Mouse (Mus musculus) forebrain, embryonic 12.5 days (tissue): ENCODE results near the gene Thtpa. TPM values are rescaled to one million over a fixed set of nuclear protein-coding genes. Genes with fewer than 3 reads are reported as not detected.
A peak's percentile ranks its signal among the peaks of the same experiment; 100 is the strongest.

ENCODE experiments used
- ATAC-seq: fragments of 200-750 bp; cut with Nextera tagmentation; 2 replicates; pipeline ENCODE4 v1.8.0; 2017; ENCODE audit warnings: moderate TSS enrichment; ENCODE audit not compliant: low FRiP score
- H3K27ac ChIP-seq: fragments of 300-500 bp; sonication (generic); 2 replicates; pipeline ENCODE4 v1.5.1; 2016; ENCODE audit warnings: mild to moderate bottlenecking
- H3K27me3 ChIP-seq: fragments of 300-500 bp; sonication (generic); 2 replicates; pipeline ENCODE4 v1.6.1; 2016; ENCODE audit warnings: mild to moderate bottlenecking
- H3K36me3 ChIP-seq: fragments of 300-500 bp; sonication (generic); replicated peaks from 2 replicates; pipeline ENCODE4 v1.6.1; 2016; ENCODE audit warnings: mild to moderate bottlenecking
- H3K4me1 ChIP-seq: fragments of 300-500 bp; sonication (generic); 2 replicates; pipeline ENCODE4 v1.6.1; 2016
- H3K4me2 ChIP-seq: fragments of 300-500 bp; sonication (generic); 2 replicates; pipeline ENCODE4 v1.6.1; 2016; ENCODE audit warnings: mild to moderate bottlenecking, moderate library complexity
- H3K4me3 ChIP-seq: fragments of 300-500 bp; sonication (generic); replicated peaks from 2 replicates; pipeline ENCODE4 v1.5.1; 2016; ENCODE audit warnings: mild to moderate bottlenecking
- H3K9ac ChIP-seq: fragments of 300-500 bp; sonication (generic); 2 replicates; pipeline ENCODE4 v1.6.1; 2016; ENCODE audit warnings: mild to moderate bottlenecking
- H3K9me3 ChIP-seq: fragments of 300-500 bp; sonication (generic); 2 replicates; pipeline ENCODE4 v1.6.1; 2016
- WGBS: fragments of 180-500 bp; shearing (Covaris S2); methylation state at CpG from one replicate; pipeline ENCODE4 v1.1.7; 2016; 5-methylcytosine and 5-hydroxymethylcytosine counted together
- polyA plus RNA-seq: library from polyadenylated mRNA; unstranded; fragments of >200 nt; fragmentation: Nextera tagmentation; extraction: Ambion mirVana; gene quantifications from 2 replicates; pipeline ENCODE4 v1.2.1, GENCODE M21; 2016

Thtpa gene
- polyA plus RNA-seq, 1 experiment from 2014 or later: 32.0 TPM

GRCm38 (mm10) chr14:55110076-55110475, 15.5 kb downstream of the Thtpa start:
- WGBS: 33% methylated on average over 9 of the region's 9 CpGs
- Histone ChIP-seq H3K9me3 (no peaks in the 10 kb centered on the region), H3K9ac (no peak overlapping the region), H3K27ac (no peak overlapping the region), H3K4me2 (no peak overlapping the region), H3K27me3 (peaks cover 52% of the 10 kb centered on the region), H3K4me1 (peaks cover 64% of the 10 kb centered on the region), H3K36me3 (no peaks in the 10 kb centered on the region), H3K4me3 (no peak overlapping the region)
- ATAC-seq: no peak

- Histone ChIP-seq H3K9me3 (no peaks in the 10 kb centered on the region), H3K27me3 (peaks cover 68% of the 10 kb centered on the region), H3K36me3 (no peaks in the 10 kb centered on the region), H3K4me3 (no peak overlapping the region), H3K4me2 (no peak overlapping the region), H3K9ac (no peak overlapping the region), H3K4me1 (peaks cover 64% of the 10 kb centered on the region), H3K27ac (no peak overlapping the region)
- 89% methylated on average over 2 of the region's 2 CpGs for whole genome bisulfite sequencing
- no peak for ATAC-seq
Measured at GRCm38 (mm10) chr14:55111720-55112119, 17.1 kb downstream of the Thtpa start.

GRCm38 (mm10) chr14:55113351-55113974, 18.9 kb downstream of the Thtpa start:
- H3K4me3 ChIP-seq: peak overlapping the region; percentile 62
- WGBS: 70% methylated on average over 51 of the region's 51 CpGs
- no peak overlapping the region for H3K27ac ChIP-seq
- ATAC-seq: no peak
- peak overlapping the region; percentile 94 for H3K4me2 ChIP-seq
- H3K27me3 ChIP-seq: peaks cover 76% of the 10 kb centered on the region
- H3K4me1 ChIP-seq: peaks cover 62% of the 10 kb centered on the region
- H3K9ac ChIP-seq: no peak overlapping the region
- H3K36me3 ChIP-seq: no peaks in the 10 kb centered on the region
- no peaks in the 10 kb centered on the region for H3K9me3 ChIP-seq

GRCm38 (mm10) chr14:55113975-55114645, 19.5 kb downstream of the Thtpa start:
- H3K4me1 ChIP-seq: peaks cover 55% of the 10 kb centered on the region
- WGBS: 21% methylated on average over 26 of the region's 26 CpGs
- peak overlapping the region; percentile 81; the same call in 1 of the 2 replicates for H3K9ac ChIP-seq
- H3K4me3 ChIP-seq: peak overlapping the region; percentile 62
- H3K27me3 ChIP-seq: peaks cover 79% of the 10 kb centered on the region
- no peak for ATAC-seq
- no peaks in the 10 kb centered on the region for H3K36me3 ChIP-seq
- H3K27ac ChIP-seq: peak overlapping the region; percentile 76
- no peaks in the 10 kb centered on the region for H3K9me3 ChIP-seq
- peak overlapping the region; percentile 94 for H3K4me2 ChIP-seq

- WGBS: under 1% methylated on average over 76 of the region's 78 CpGs
- H3K27me3 ChIP-seq: peaks cover 73% of the 10 kb centered on the region
Measured at GRCm38 (mm10) chr14:55114759-55115701, 20.4 kb downstream of the Thtpa start.

GRCm38 (mm10) chr14:55115846-55116245, 21.3 kb downstream of the Thtpa start:
- peaks cover 41% of the 10 kb centered on the region for H3K4me1 ChIP-seq
- ATAC-seq: peak; percentile 42
- H3K27me3 ChIP-seq: peaks cover 65% of the 10 kb centered on the region

More at GRCm38 (mm10) chr14:55114759-55115701, 20.4 kb downstream of the Thtpa start:
- Histone ChIP-seq H3K36me3 (no peaks in the 10 kb centered on the region), H3K27ac (peak overlapping the region; percentile 76), H3K9me3 (no peaks in the 10 kb centered on the region), H3K4me3 (peak overlapping the region; percentile 62), H3K4me1 (peaks cover 46% of the 10 kb centered on the region), H3K9ac (peak overlapping the region; percentile 81), H3K4me2 (peak overlapping the region; percentile 94)
- ATAC-seq: peak; percentile 59

GRCm38 (mm10) chr14:55116425-55117200, 22.0 kb downstream of the Thtpa start, which contains the start of gene Jph4:
Gene Jph4, minus strand, starts transcription at chr14:55116935.
- Histone ChIP-seq H3K36me3 (no peaks in the 10 kb centered on the region), H3K4me2 (peak within 1 kb of the TSS; percentile 94), H3K27me3 (peaks cover 60% of the 10 kb centered on the region), H3K9ac (peak within 1 kb of the TSS; percentile 81), H3K4me1 (peaks cover 41% of the 10 kb centered on the region), H3K4me3 (peak within 1 kb of the TSS; percentile 62), H3K27ac (peak within 1 kb of the TSS; percentile 76), H3K9me3 (no peaks in the 10 kb centered on the region)
- WGBS: 6% methylated on average over 21 of the region's 21 CpGs
- ATAC-seq: peak; percentile 36

More at GRCm38 (mm10) chr14:55115846-55116245, 21.3 kb downstream of the Thtpa start:
- peak overlapping the region; percentile 81 for H3K9ac ChIP-seq
- H3K4me3 ChIP-seq: peak overlapping the region; percentile 62
- WGBS: 0% methylated on average over 8 of the region's 8 CpGs
- H3K27ac ChIP-seq: peak overlapping the region; percentile 76
- H3K4me2 ChIP-seq: peak overlapping the region; percentile 94
- H3K9me3 ChIP-seq: no peaks in the 10 kb centered on the region
- H3K36me3 ChIP-seq: no peaks in the 10 kb centered on the region

- no peak overlapping the region for H3K4me2 ChIP-seq
- no peak for ATAC-seq
- H3K9ac ChIP-seq: no peak overlapping the region
- peaks cover 46% of the 10 kb centered on the region for H3K27me3 ChIP-seq
- peaks cover 42% of the 10 kb centered on the region for H3K4me1 ChIP-seq
- H3K36me3 ChIP-seq: no peaks in the 10 kb centered on the region
- 82% methylated on average over 4 of the region's 4 CpGs for WGBS
- no peak overlapping the region for H3K4me3 ChIP-seq
- no peak overlapping the region for H3K27ac ChIP-seq
- H3K9me3 ChIP-seq: no peaks in the 10 kb centered on the region
Measured at GRCm38 (mm10) chr14:55118852-55119251, 24.3 kb downstream of the Thtpa start.

- Histone ChIP-seq H3K9me3 (no peaks in the 10 kb centered on the region), H3K4me2 (no peak overlapping the region), H3K36me3 (no peaks in the 10 kb centered on the region), H3K27ac (no peak overlapping the region), H3K27me3 (peaks cover 39% of the 10 kb centered on the region), H3K9ac (no peak overlapping the region), H3K4me1 (peaks cover 35% of the 10 kb centered on the region), H3K4me3 (no peak overlapping the region)
- ATAC-seq: no peak
- WGBS: 68% methylated on average over 4 of the region's 4 CpGs
Measured at GRCm38 (mm10) chr14:55119421-55120134, 25.0 kb downstream of the Thtpa start.

GRCm38 (mm10) chr14:55121947-55122346, 27.4 kb downstream of the Thtpa start:
- Histone ChIP-seq H3K9ac (no peak overlapping the region), H3K27me3 (peaks cover 16% of the 10 kb centered on the region), H3K9me3 (no peaks in the 10 kb centered on the region), H3K4me1 (peaks cover 13% of the 10 kb centered on the region), H3K4me3 (no peak overlapping the region), H3K4me2 (peak overlapping the region; percentile 10), H3K36me3 (no peaks in the 10 kb centered on the region), H3K27ac (peak overlapping the region; percentile 31)
- peak; percentile 72 for ATAC-seq
- 16% methylated on average over 5 of the region's 5 CpGs for WGBS

- peak overlapping the region; percentile 10 for H3K4me2 ChIP-seq
- WGBS: 36% methylated on average over 8 of the region's 8 CpGs
- no peak overlapping the region for H3K4me3 ChIP-seq
- peak overlapping the region; percentile 31 for H3K27ac ChIP-seq
- H3K36me3 ChIP-seq: no peaks in the 10 kb centered on the region
- H3K4me1 ChIP-seq: peaks cover 9% of the 10 kb centered on the region
- no peak for ATAC-seq
- peak overlapping the region; percentile 5; the same call in 1 of the 2 replicates for H3K9ac ChIP-seq
- peaks cover 12% of the 10 kb centered on the region for H3K27me3 ChIP-seq
- no peaks in the 10 kb centered on the region for H3K9me3 ChIP-seq
Measured at GRCm38 (mm10) chr14:55122359-55122758, 27.8 kb downstream of the Thtpa start.
